Mouse (Mus musculus): ENCODE measurements around the gene Itga2b. TPM values are rescaled to one million over a fixed set of nuclear protein-coding genes. Genes with fewer than 3 reads are reported as not detected.

The Itga2b gene
- total RNA-seq, 2 experiments from 2014 or later: 0.51 to 2.7 TPM

GRCm38 (mm10) chr11:102432115-102432843 is 37.6 kb downstream of the Itga2b start:
- peak overlapping the region; percentile 58 for H3K4me3 ChIP-seq
- no peak for TF ChIP-seq CTCF (IDR thresholded peaks at IDR 0.05)
- peak; percentile 38 for DNase-seq
- intact Hi-C loops (cut with DNase I): no loop called here
- peak overlapping the region; percentile 91 for H3K27ac ChIP-seq

GRCm38 (mm10) chr11:102431728-102432114 is 38.2 kb downstream of the Itga2b start:
- no peak for TF ChIP-seq CTCF (IDR thresholded peaks at IDR 0.05)
- peak overlapping the region; percentile 58 for H3K4me3 ChIP-seq
- intact Hi-C loops (cut with DNase I): loop anchor here (1.0 kb wide), 1 partner anchor 20 kb away; no protein-coding TSS in a partner anchor
- DNase-seq: no peak
- peak overlapping the region; percentile 91 for H3K27ac ChIP-seq

GRCm38 (mm10) chr11:102431018-102431645 is 38.8 kb downstream of the Itga2b start:
- H3K27ac ChIP-seq: peak overlapping the region; percentile 91
- intact Hi-C loops (cut with DNase I): loop anchor here (1.0 kb wide), 1 partner anchor 20 kb away; no protein-coding TSS in a partner anchor

GRCm38 (mm10) chr11:102430121-102431017 is 39.6 kb downstream of the Itga2b start, which contains the start of gene Grn:
Grn (plus strand) TSS chr11:102430315.
- Histone ChIP-seq H3K4me3 (peak within 1 kb of the TSS; percentile 84), H3K27ac (peak within 1 kb of the TSS; percentile 91)
- TF ChIP-seq CTCF (IDR thresholded peaks at IDR 0.05): no peak
- intact Hi-C loops (cut with DNase I): loop anchor here (1.0 kb wide), 1 partner anchor 19 kb away; no protein-coding TSS in a partner anchor
- DNase-seq: peak; percentile 91

More at GRCm38 (mm10) chr11:102431018-102431645, 38.8 kb downstream of the Itga2b start:
- peak; percentile 82 for DNase-seq
- peak; percentile 88 for TF ChIP-seq CTCF (IDR thresholded peaks at IDR 0.05)
- peak overlapping the region; percentile 84 for H3K4me3 ChIP-seq

- intact Hi-C loops (cut with DNase I): no loop called here
- Histone ChIP-seq H3K4me3 (peak overlapping the region; percentile 84), H3K27ac (peak overlapping the region; percentile 91)
- DNase-seq: no peak
- no peak for TF ChIP-seq CTCF (IDR thresholded peaks at IDR 0.05)
Observed at GRCm38 (mm10) chr11:102429551-102429950, 40.4 kb downstream of the Itga2b start.

GRCm38 (mm10) chr11:102428981-102429540 is 40.9 kb downstream of the Itga2b start:
- no peak for TF ChIP-seq CTCF (IDR thresholded peaks at IDR 0.05)
- no peak overlapping the region for H3K27ac ChIP-seq
- intact Hi-C loops (cut with DNase I): no loop called here
- H3K4me3 ChIP-seq: peak overlapping the region; percentile 84
- no peak for DNase-seq

GRCm38 (mm10) chr11:102425555-102426316 is 44.2 kb downstream of the Itga2b start:
- intact Hi-C loops (cut with DNase I): no loop called here
- no peak overlapping the region for H3K27ac ChIP-seq
- no peak for TF ChIP-seq CTCF (IDR thresholded peaks at IDR 0.05)
- no peak for DNase-seq
- H3K4me3 ChIP-seq: no peak overlapping the region

- Histone ChIP-seq H3K27ac (no peak overlapping the region), H3K4me3 (no peak overlapping the region)
- TF ChIP-seq CTCF (IDR thresholded peaks at IDR 0.05): no peak
- DNase-seq: no peak
- intact Hi-C loops (cut with DNase I): no loop called here
Observed at GRCm38 (mm10) chr11:102424666-102425065, 45.3 kb downstream of the Itga2b start.

- no peak for DNase-seq
- Histone ChIP-seq H3K27ac (no peak overlapping the region), H3K4me3 (no peak overlapping the region)
- intact Hi-C loops (cut with DNase I): no loop called here
- TF ChIP-seq CTCF (IDR thresholded peaks at IDR 0.05): no peak
Observed at GRCm38 (mm10) chr11:102421559-102421958, 48.4 kb downstream of the Itga2b start.

GRCm38 (mm10) chr11:102418887-102419286 is 51.0 kb downstream of the Itga2b start:
- DNase-seq: no peak
- no peak overlapping the region for H3K27ac ChIP-seq
- TF ChIP-seq CTCF (IDR thresholded peaks at IDR 0.05): no peak
- intact Hi-C loops (cut with DNase I): no loop called here
- no peak overlapping the region for H3K4me3 ChIP-seq

GRCm38 (mm10) chr11:102417160-102417559 is 52.8 kb downstream of the Itga2b start:
- no peak for DNase-seq
- Histone ChIP-seq H3K4me3 (no peak overlapping the region), H3K27ac (no peak overlapping the region)
- intact Hi-C loops (cut with DNase I): no loop called here
- no peak for TF ChIP-seq CTCF (IDR thresholded peaks at IDR 0.05)
